Mouse (Mus musculus) myocyte (in vitro differentiated cells): Measurements from ENCODE around the gene Rapgef2.

Experiments
- E2F4 ChIP-seq: IDR thresholded peaks from one replicate; pipeline ENCODE4 v1.6.1; 2011; ENCODE audit warnings: mild to moderate bottlenecking, control low read depth, moderate library complexity; ENCODE audit not compliant: insufficient read depth
- POLR2A ChIP-seq: IDR thresholded peaks from one replicate; pipeline ENCODE4 v1.6.1; 2011; ENCODE audit warnings: low read depth, mild to moderate bottlenecking, control low read depth, moderate library complexity; ENCODE audit not compliant: insufficient read length

GRCm38 (mm10) chr3:79310184-79310583 is 23.9 kb upstream of the Rapgef2 start:
- TF ChIP-seq E2F4 (no peak), POLR2A (no peak)
